Mouse (Mus musculus): ENCODE results near the gene Ints1.

- TF ChIP-seq POLR2A (IDR thresholded peaks at IDR 0.05; ENCODE audit: borderline replicate concordance, extremely low read depth, low read depth, low read length) (no peak), CTCF (IDR thresholded peaks at IDR 0.05; ENCODE audit: insufficient read depth, low read length) (no peak)
Observed at GRCm38 (mm10) chr5:139804107-139804551, 28.7 kb upstream of the Ints1 start.

Measured in lung, adult 2 months (tissue).